Mouse (Mus musculus) cerebral cortex, adult 2 months (tissue): Measurements from ENCODE around the gene Tmem184c.

ENCODE experiments used
- WGBS: fragments of 180-500 bp; shearing (Covaris S2); methylation state at CpG from one replicate; pipeline ENCODE4 v1.1.7; 2018; 5-methylcytosine and 5-hydroxymethylcytosine counted together

The Tmem184c gene

GRCm38 (mm10) chr8:77610374-77610969 is at the start of gene Tmem184c:
Gene Tmem184c, minus strand, starts transcription at chr8:77610698.
- under 1% methylated on average over 36 of the region's 36 CpGs for WGBS

- 54% methylated on average over 4 of the region's 4 CpGs for WGBS
These were observed 49.1 kb upstream of the Tmem184c start for GRCm38 (mm10) chr8:77659534-77660080.

- WGBS = 85% methylated on average over 3 of the region's 3 CpGs
These were observed 47.9 kb upstream of the Tmem184c start for GRCm38 (mm10) chr8:77658356-77658755.

GRCm38 (mm10) chr8:77650646-77651190 is 40.2 kb upstream of the Tmem184c start:
- 51% methylated on average over 1 of the region's 1 CpGs for WGBS

GRCm38 (mm10) chr8:77640093-77640839 is 29.8 kb upstream of the Tmem184c start:
- WGBS = 71% methylated on average over 5 of the region's 5 CpGs

- 73% methylated on average over 3 of the region's 3 CpGs for WGBS
These were observed 27.1 kb upstream of the Tmem184c start for GRCm38 (mm10) chr8:77637593-77637992.

- 79% methylated on average over 5 of the region's 5 CpGs for WGBS
These were observed 23.5 kb upstream of the Tmem184c start for GRCm38 (mm10) chr8:77634035-77634434.

GRCm38 (mm10) chr8:77633211-77633610 is 22.7 kb upstream of the Tmem184c start:
- WGBS = 60% methylated on average over 2 of the region's 2 CpGs

GRCm38 (mm10) chr8:77630691-77631090 is 20.2 kb upstream of the Tmem184c start:
- WGBS = 68% methylated on average over 3 of the region's 3 CpGs

- 14% methylated on average over 15 of the region's 15 CpGs for WGBS
These were observed 19.5 kb upstream of the Tmem184c start for GRCm38 (mm10) chr8:77629858-77630537.

- 77% methylated on average over 7 of the region's 7 CpGs for WGBS
These were observed 13.2 kb upstream of the Tmem184c start for GRCm38 (mm10) chr8:77623677-77624209.

GRCm38 (mm10) chr8:77617916-77618315 is 7.4 kb upstream of the Tmem184c start:
- 50% methylated on average over 2 of the region's 2 CpGs for WGBS

GRCm38 (mm10) chr8:77609621-77610020 is 877 bp downstream of the Tmem184c start:
- 6% methylated on average over 7 of the region's 7 CpGs for WGBS

GRCm38 (mm10) chr8:77584174-77584573 is 26.3 kb downstream of the Tmem184c start:
- WGBS = 82% methylated on average over 4 of the region's 4 CpGs

- 92% methylated on average over 7 of the region's 7 CpGs for WGBS
These were observed 32.8 kb downstream of the Tmem184c start for GRCm38 (mm10) chr8:77577674-77578073.

GRCm38 (mm10) chr8:77574229-77574628 is 36.3 kb downstream of the Tmem184c start:
- WGBS = 85% methylated on average over 5 of the region's 5 CpGs

- 88% methylated on average over 3 of the region's 3 CpGs for WGBS
These were observed 49.1 kb downstream of the Tmem184c start for GRCm38 (mm10) chr8:77561441-77561840.

- WGBS = 95% methylated on average over 3 of the region's 3 CpGs
These were observed 58.0 kb downstream of the Tmem184c start for GRCm38 (mm10) chr8:77552491-77552890.

GRCm38 (mm10) chr8:77549881-77550580 is 60.5 kb downstream of the Tmem184c start:
- WGBS = 6% methylated on average over 7 of the region's 7 CpGs

GRCm38 (mm10) chr8:77549121-77549706 is 61.3 kb downstream of the Tmem184c start, which contains the start of gene Prmt9:
Gene Prmt9, plus strand, starts transcription at chr8:77549397.
- WGBS = 3% methylated on average over 42 of the region's 42 CpGs
